In genomic region chr7:45017242-45018061, GRCm38 (mm10) we compare ENCODE assay signal across 8 mouse cellular contexts. TPM values are rescaled to one million over a fixed set of nuclear protein-coding genes. Genes with fewer than 3 reads are reported as not detected.
A peak's percentile ranks its signal among the peaks of the same experiment; 100 is the strongest.
DNase-seq lines count a peak whose midpoint lies in the region; TF ChIP-seq lines count a peak whose summit lies in the region.

Gene Rras, plus strand, starts transcription at chr7:45017961.

- TF ChIP-seq CTCF in cortical plate, adult 2 months (IDR thresholded peaks at IDR 0.05; ENCODE audit: extremely low read depth, insufficient read depth, low read length), result no peak

- H3K4me3 ChIP-seq in cortical plate, adult 2 months (ENCODE audit: insufficient read depth, low read length), result peak within 1 kb of the TSS; percentile 21
- H3K4me3 ChIP-seq in megakaryocyte, embryonic 14.5 days (replicated peaks), result peak within 1 kb of the TSS; percentile 97

- DNase-seq in ZHBTc4 (ENCODE audit: low read depth, low spot score), result peak; percentile 99
- peak; percentile 90 to 92 for DNase-seq in gastrocnemius, adult 8-10 months (ENCODE audit: low spot score in 2 of 2)
- peak; percentile 95 for DNase-seq in hindlimb bud, embryonic 11.5 days (ENCODE audit: extremely low spot score, low read depth, low spot score)
- peak; percentile 49 to 93 for DNase-seq in left cerebral cortex, adult 8-10 months (ENCODE audit: low spot score in 2 of 2)
- peak; percentile 88 to 94 for DNase-seq in right cerebral cortex, postnatal 10 days (ENCODE audit: low spot score in 2 of 2)
- peak; percentile 80 for DNase-seq in urinary bladder, postnatal 25 days (ENCODE audit: low spot score)

- no peaks in the 10 kb centered on the region for H3K9me3 ChIP-seq in megakaryocyte, embryonic 14.5 days

- TF ChIP-seq POLR2A in cortical plate, adult 2 months (IDR thresholded peaks at IDR 0.05; ENCODE audit: extremely low read depth, insufficient read depth, low read length), result peak; percentile 15; the same call in 1 of the 2 replicates

- H3K36me3 ChIP-seq in megakaryocyte, embryonic 14.5 days (replicated peaks; ENCODE audit: low read length), result peaks cover 44% of the 10 kb centered on the region

- H3K27me3 ChIP-seq in megakaryocyte, embryonic 14.5 days (replicated peaks), result no peaks in the 10 kb centered on the region

- H3K27ac ChIP-seq in cortical plate, adult 2 months (ENCODE audit: insufficient read depth, low read length), result peak within 1 kb of the TSS; percentile 88

- no peaks in the 10 kb centered on the region; the same call in 1 of the 2 replicates for H3K4me1 ChIP-seq in cortical plate, adult 2 months (ENCODE audit: control insufficient read depth, insufficient read depth, low read length)
- H3K4me1 ChIP-seq in megakaryocyte, embryonic 14.5 days, result peaks cover 56% of the 10 kb centered on the region

RNA-seq across cellular contexts. Expression of gene Rras, which starts in this region (rescaled TPM):
- polyA plus RNA-seq in cortical plate, adult 2 months (2012; rRNA removed), result 34.2 and 38.3 TPM in 2 replicates
- 10 to 100 TPM; 20.1 to 25.7 (median 21.3) TPM for total RNA-seq in gastrocnemius, adult 8-10 months (2022)
- total RNA-seq in left cerebral cortex, adult 8-10 months (2022), result 10 to 100 TPM; 13.7 to 18.8 (median 14.7) TPM
- polyA plus RNA-seq in megakaryocyte, embryonic 14.5 days (2012; ENCODE audit: insufficient read depth, low replicate concordance), result 26.5 and 83.1 TPM in 2 replicates

Comparison
In these comparisons a context has a peak if more than half of its experiments do, and no peak if none do; other contexts are left out.
1. Peak in every context shown above with its lines: DNase-seq, H3K4me3 ChIP-seq and H3K27ac ChIP-seq.